Mouse (Mus musculus) NIH3T3 (cell line): ENCODE data around the gene Slc2a10.
A peak's percentile ranks its signal among the peaks of the same experiment; 100 is the strongest.

Experiments used
- DNase-seq: peaks from one replicate; pipeline ENCODE4 v3.0.0-alpha.2; 2012; ENCODE audit warnings: low read depth

Slc2a10 gene

DNA sequence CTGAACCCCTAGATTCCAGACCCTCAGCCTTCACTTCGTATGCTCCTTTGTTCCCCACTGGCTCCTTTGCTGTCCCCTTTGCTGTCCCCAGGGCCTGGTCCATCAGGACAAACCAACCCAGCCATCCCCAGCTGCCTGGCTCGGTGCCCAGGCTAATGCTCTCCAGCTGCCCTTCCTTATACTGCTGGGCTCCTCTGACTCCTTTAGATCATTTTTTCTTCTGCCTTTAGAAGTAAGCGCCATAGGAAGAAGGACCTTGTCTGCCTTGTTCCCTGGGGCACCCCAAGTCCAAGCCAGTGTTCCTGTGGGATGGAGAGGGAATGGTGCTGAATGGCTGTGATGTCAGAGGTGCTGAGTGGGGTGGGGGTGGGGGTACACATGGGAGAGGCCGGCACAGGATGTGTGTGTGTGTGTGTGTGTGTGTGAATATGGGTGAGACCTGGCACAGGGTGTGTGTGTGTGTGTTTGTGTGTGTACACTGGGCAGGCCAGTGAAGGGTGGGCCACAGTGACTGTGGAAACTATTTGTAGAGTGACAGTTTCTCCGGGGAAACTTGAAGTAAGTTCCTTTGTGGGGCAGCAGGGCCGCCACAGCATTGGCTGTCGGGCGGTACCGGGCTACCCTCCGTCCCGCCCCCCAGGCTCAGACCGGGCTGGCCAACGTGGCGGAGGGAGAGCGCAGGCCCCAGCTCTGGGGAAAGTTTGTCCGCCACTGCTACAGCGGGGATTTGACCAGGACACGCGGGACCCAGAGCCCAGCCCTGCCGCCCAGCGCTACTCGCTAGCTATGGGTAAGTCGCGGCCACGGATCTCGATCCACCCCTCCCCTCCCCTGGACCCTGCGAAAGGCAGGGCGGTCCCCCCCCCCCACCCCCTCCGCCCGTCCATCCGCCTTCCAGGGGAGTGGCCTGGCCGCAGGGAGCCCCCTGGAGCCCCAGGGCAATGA lies at the start of gene Slc2a10:
Gene Slc2a10, plus strand, starts transcription at position 529 of the 945 bp plus-strand sequence.
- DNase-seq, result peak; percentile 85

- peak; percentile 72 for DNase-seq
These were observed 46.9 kb upstream of the Slc2a10 start for GRCm38 (mm10) chr2:165456710-165457109.

DNA sequence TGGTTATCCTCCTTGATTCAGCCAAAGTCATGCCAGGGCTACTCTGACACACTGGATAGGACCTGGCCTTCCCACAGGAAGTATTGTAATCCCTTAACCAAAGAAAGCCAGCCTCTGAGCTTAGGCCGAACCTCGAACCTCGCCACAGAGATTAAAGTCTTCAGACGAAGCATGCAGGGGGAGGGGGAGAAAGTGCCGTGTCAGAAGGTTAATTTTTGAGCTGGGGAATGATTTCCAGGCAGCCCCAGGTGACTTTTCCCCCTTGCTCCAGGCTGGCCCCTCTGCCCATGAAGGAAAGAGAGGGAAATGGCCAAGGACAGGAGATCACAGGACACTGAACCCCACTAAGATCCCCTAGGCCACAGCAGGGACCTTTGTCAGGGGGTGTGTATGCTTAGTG lies 45.4 kb upstream of the Slc2a10 start:
- DNase-seq, result no peak

GRCm38 (mm10) chr2:165459663-165460062 lies 43.9 kb upstream of the Slc2a10 start:
- DNase-seq, result no peak

GRCm38 (mm10) chr2:165467824-165468452 lies 35.6 kb upstream of the Slc2a10 start:
- DNase-seq, result peak; percentile 56

- peak; percentile 36 for DNase-seq
These were observed 33.4 kb upstream of the Slc2a10 start for GRCm38 (mm10) chr2:165470167-165470566.

DNA sequence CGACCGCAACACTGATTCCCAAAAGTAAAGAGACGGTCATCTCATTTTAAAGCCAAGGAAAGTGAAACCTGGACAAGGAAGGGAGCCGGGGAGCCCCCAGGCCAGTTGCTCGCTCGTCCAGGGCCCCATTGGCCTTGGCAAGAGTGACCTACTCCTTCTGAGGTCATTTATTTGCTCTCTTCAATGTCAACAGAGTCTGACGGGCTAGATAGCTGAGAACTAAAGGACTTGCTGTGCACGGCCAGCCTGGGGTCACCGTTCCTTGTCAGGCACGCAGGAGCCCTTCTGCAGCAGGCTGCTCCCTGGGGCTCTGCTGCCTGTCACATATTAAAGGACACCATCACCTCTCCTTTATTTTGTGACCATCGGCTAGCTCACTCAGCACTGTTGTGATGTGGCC lies 31.6 kb upstream of the Slc2a10 start:
- DNase-seq, result no peak

DNA sequence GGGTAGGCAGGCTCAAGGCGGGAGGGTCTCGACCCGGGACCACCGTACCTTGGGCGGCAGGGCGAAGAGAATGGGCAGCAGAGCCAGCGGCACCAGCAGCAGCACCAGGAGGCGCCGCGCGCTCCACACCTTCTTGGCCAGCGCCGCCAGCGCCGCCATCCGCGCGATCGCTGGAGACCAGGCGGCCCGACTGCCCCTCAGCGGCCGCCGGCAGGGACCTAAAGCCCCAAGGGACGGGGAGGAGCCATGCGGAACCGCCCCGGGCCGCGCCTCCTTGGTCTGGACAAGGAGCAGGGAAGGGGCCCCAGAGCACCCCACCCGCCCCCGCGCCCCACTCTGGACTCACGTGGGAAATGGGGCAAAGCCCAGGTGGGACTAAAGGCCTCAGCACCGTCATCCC lies 30.6 kb upstream of the Slc2a10 start, which contains the start of gene Slc13a3:
Gene Slc13a3, minus strand, starts transcription at position 228 of the 400 bp plus-strand sequence.
- no peak for DNase-seq

DNA sequence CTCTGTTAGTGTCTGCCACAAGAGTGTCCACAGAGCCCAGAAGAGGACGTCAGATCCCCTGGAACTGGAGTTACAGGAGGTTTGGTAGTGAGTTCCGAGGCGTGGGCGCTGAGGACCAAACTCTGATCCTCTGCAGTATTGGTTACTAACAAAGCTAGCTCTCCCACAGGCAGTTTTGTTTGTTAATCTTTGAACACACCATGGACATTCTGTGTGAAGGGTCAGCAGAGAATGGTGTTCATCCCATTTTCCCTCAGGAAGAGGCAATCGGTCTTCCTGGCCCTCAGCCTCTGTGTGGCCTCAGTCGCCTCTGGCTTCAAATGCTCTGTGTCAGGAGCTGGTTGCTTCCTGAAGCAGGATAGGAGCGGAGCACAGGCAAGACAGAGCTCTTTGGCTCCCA lies 28.2 kb upstream of the Slc2a10 start:
- DNase-seq, result no peak

GRCm38 (mm10) chr2:165475850-165476249 lies 27.7 kb upstream of the Slc2a10 start:
- no peak for DNase-seq

- no peak for DNase-seq
These were observed 21.6 kb upstream of the Slc2a10 start for GRCm38 (mm10) chr2:165482003-165482402.

- no peak for DNase-seq
These were observed 19.4 kb upstream of the Slc2a10 start for GRCm38 (mm10) chr2:165484152-165484551.

GRCm38 (mm10) chr2:165485826-165486225 lies 17.8 kb upstream of the Slc2a10 start:
- peak; percentile 23 for DNase-seq

DNA sequence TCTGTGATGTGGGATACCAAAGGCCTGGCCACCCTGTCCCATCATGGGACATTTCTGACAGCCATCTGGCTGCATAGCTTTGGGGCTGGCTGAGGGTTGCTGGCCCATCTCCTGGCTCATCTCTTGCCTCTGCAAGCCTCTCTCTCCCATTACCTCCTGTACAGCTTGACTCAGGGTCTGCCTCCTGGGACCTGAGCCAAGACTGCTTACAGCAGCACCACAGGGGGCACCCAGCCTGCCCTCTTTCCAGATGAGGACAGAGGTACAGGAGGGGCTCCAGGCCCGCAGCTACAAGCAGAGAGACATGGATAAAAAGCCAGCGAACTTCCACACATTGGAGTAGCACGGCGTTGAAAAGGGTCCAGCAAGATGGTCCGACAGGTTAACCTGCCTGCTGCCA lies 17.2 kb upstream of the Slc2a10 start:
- peak; percentile 42 for DNase-seq

- peak; percentile 79 for DNase-seq
These were observed 16.6 kb upstream of the Slc2a10 start for GRCm38 (mm10) chr2:165486881-165487535.

DNA sequence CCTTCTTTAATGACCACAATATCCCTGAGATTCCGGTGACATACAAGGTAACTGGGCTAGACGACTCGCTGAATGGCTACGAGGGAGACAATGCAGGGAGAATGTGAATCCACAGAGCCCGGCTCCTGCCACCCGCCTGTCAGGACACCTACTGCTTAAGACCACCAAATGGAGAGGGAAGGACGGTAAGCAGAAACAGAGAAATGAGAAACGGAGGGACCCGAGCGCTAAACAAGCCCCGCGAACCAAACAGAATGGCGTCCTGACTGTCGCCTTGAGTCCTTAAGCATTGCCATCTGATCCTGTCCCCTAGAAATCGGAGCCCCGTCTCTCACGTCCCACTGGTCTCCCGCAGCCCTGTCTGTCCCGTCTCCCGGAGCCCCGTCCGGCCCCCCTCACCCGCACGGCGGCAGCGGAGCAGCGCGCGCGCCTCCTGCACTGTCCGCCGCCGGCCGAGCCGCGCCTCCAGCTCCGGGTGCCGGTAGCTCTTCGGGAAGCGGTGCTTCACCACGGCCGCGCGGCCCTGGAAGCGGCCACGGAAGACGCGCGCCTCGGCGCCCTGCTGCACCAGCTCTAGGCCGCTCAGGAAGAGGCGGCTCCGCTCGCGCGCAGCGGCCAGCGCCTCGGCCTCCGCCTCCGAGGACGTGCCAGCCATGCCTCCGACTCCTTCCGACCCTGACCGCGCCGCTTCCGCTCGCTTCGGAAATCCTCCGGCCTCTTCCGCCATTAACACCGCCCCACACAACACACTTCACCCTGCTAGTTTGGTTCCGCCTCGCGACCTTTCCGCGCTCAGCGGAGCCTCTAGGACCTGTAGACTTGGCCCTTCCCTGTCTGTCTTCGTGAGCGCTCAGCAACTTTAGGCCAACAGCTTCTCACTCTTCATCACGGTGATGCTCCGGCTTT lies 10.7 kb upstream of the Slc2a10 start, which contains the start of gene Trp53rka:
Gene Trp53rka, minus strand, starts transcription at position 677 of the 906 bp plus-strand sequence.
- peak; percentile 89 for DNase-seq

DNA sequence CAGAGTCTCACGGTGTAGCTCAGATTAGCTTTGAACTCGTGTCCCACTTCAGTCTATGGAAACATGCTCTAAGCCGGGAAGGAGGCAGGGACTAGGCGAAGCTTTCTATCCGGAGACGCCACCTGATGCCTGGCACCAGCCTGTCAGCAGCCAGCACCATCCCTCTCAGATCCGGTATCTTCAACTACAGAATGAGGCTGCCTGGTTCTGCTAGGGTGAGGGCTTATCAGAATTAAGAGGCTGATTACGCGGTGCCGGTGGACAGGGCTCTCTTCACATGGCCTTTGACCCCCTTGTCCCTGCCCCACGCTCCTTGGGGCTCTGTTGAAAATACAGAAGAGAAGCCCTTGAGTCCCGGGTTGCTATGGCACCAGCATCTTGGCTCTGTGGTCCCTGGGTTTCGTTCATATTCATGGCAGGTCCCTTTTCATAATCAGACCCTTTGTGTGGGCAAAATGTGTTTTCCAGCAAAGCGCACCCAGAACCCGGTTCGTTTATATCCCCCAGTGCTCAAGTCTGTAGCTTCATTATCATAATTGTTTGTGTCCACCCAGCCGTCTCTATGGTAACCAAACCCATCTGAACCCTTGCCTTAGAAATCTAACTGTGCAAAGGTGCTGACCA lies 9.9 kb upstream of the Slc2a10 start:
- DNase-seq, result no peak

- DNase-seq, result no peak
These were observed 9.1 kb upstream of the Slc2a10 start for GRCm38 (mm10) chr2:165494495-165494894.

DNA sequence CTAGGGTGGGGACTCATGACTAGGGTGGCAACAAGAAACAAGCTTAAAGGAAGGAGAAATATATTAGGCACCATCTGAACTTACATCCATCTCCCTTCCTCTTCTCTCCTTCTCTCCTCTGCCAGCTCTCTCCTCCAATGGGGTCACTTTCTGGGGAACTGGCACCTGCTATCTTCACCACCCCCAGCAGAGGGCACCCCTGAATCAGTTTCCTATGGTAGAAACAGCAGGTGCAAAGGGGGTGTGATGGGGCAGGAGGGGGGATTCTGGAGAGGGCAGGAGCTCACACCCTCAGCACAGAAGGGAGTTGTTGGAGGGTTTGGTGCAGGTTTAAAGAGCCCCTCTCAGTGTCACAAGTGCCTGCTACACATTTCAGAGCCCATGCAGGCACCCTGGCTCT lies 7.3 kb upstream of the Slc2a10 start:
- peak; percentile 68 for DNase-seq

DNA sequence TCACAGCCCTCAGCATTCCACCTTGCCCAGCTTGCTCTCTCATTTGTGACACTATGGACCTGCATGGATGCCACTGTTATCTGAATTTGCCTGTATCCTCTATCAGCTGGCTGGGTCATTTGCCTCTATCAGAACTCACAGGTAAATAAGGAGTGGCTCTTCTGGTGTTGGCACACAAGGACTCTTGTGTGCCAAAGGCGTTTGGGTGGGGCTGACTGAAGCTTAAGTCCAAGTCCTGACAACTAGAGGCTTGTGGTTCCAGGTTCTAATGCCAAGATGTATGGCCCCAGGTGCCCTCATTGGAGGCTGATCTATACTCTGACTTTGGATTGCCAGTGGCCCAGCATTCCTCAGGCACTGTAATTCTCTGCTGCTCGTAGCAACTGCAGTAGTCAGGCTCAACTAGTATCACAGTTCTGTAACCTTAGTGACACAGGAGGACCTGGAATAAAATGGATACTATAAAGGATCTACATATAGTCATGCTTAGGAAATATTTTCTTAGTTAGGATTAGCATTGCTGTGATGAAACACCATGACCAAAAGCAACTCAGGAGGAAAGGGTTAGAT lies 5.8 kb upstream of the Slc2a10 start:
- no peak for DNase-seq

- peak; percentile 28 for DNase-seq
These were observed 4.8 kb upstream of the Slc2a10 start for GRCm38 (mm10) chr2:165498816-165499215.
